Comparison of ENCODE assay signal across 28 mouse cellular contexts in the genomic region with DNA sequence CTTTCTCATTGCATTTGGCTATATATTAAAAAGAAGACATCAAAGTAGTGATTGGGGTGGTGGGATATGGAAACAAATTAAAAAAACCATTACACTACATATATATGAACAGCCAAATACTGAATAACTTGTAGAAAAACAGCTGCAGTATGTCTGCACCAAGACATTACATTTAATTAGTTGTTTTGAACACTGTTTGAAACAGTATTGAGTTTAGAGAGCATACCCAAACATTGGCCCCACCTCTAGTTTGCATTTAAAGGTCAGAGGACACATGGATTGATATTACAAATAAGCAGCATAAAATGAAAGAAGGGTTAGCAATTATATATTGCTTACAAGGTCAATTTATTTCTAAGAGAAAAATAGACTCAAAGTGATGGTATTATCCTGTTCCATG.
"Had no signal": no experiment of that assay in that cellular context is flagged by ENCODE, and none has a peak within 500 bp of the region (broad histone marks: within the 10 kb centered on the region; RNA-seq: fewer than 3 reads in every experiment).

No protein-coding gene starts in this region.

- H3K4me1 ChIP-seq: embryonic facial prominence, embryonic 10.5 days; embryonic facial prominence, embryonic 12.5 days; embryonic facial prominence, embryonic 13.5 days; embryonic facial prominence, embryonic 15.5 days; forebrain, embryonic 10.5 days; forebrain, embryonic 12.5 days; forebrain, embryonic 13.5 days; forebrain, embryonic 15.5 days had no signal

- H3K4me2 ChIP-seq: embryonic facial prominence, embryonic 12.5 days; embryonic facial prominence, embryonic 13.5 days; embryonic facial prominence, embryonic 15.5 days; forebrain, embryonic 12.5 days; forebrain, embryonic 13.5 days; forebrain, embryonic 15.5 days had no signal

- H3K27me3 ChIP-seq: embryonic facial prominence, embryonic 12.5 days; embryonic facial prominence, embryonic 13.5 days; embryonic facial prominence, embryonic 15.5 days; forebrain, embryonic 12.5 days; forebrain, embryonic 13.5 days; forebrain, embryonic 15.5 days had no signal

- DNase-seq: cerebellum, adult 2 months; cerebellum, adult 8-10 months; cerebellum, adult 9-10 months; cerebellum, adult 9-11 months; cerebellum, postnatal 10 days; cerebellum, postnatal 14 days; cerebellum, postnatal 25 days; cerebellum, postnatal 36 days; embryo, embryonic 11 days; forebrain, postnatal 0 days; gastrocnemius, adult 2 months; gastrocnemius, postnatal 10 days; gastrocnemius, postnatal 14 days; gastrocnemius, postnatal 25 days; gastrocnemius, postnatal 36 days; heart, adult 11 months; heart, adult 18-20 months had no signal

- H3K9ac ChIP-seq: embryonic facial prominence, embryonic 12.5 days; embryonic facial prominence, embryonic 13.5 days; embryonic facial prominence, embryonic 15.5 days; forebrain, embryonic 12.5 days; forebrain, embryonic 13.5 days; forebrain, embryonic 15.5 days; forebrain, postnatal 0 days had no signal

- H3K27ac ChIP-seq: embryonic facial prominence, embryonic 10.5 days; embryonic facial prominence, embryonic 12.5 days; embryonic facial prominence, embryonic 13.5 days; embryonic facial prominence, embryonic 15.5 days; forebrain, embryonic 10.5 days; forebrain, embryonic 12.5 days; forebrain, embryonic 13.5 days; forebrain, embryonic 15.5 days; gastrocnemius, adult 2 months had no signal

- H3K36me3 ChIP-seq: embryonic facial prominence, embryonic 10.5 days; embryonic facial prominence, embryonic 12.5 days; embryonic facial prominence, embryonic 13.5 days; embryonic facial prominence, embryonic 15.5 days; forebrain, embryonic 10.5 days; forebrain, embryonic 12.5 days; forebrain, embryonic 15.5 days had no signal

- ATAC-seq: forebrain, embryonic 13.5 days; forebrain, embryonic 14.5 days; forebrain, embryonic 15.5 days; forebrain, embryonic 16.5 days; forebrain, postnatal 0 days had no signal

- H3K9me3 ChIP-seq: embryonic facial prominence, embryonic 10.5 days; embryonic facial prominence, embryonic 12.5 days; embryonic facial prominence, embryonic 13.5 days; embryonic facial prominence, embryonic 15.5 days; forebrain, embryonic 10.5 days; forebrain, embryonic 12.5 days; forebrain, embryonic 13.5 days; forebrain, embryonic 15.5 days had no signal

- H3K4me3 ChIP-seq: embryonic facial prominence, embryonic 10.5 days; embryonic facial prominence, embryonic 12.5 days; embryonic facial prominence, embryonic 13.5 days; embryonic facial prominence, embryonic 15.5 days; erythroblast, embryonic 14.5 days; forebrain, embryonic 10.5 days; forebrain, embryonic 12.5 days; forebrain, embryonic 13.5 days; forebrain, embryonic 15.5 days; gastrocnemius, adult 2 months had no signal
